9 mouse cellular contexts compared by ENCODE assay signal in genomic region chr9:99629281-99630011, GRCm38 (mm10). TPM values are rescaled to one million over a fixed set of nuclear protein-coding genes. Genes with fewer than 3 reads are reported as not detected.
DNase-seq lines count a peak whose midpoint lies in the region; ATAC-seq and TF ChIP-seq lines count a peak whose summit lies in the region.
"Had no signal": no experiment of that assay in that cellular context is flagged by ENCODE, and none has a peak within 500 bp of the region (broad histone marks: within the 10 kb centered on the region; RNA-seq: fewer than 3 reads in every experiment).

Gene Dzip1l, plus strand, starts transcription at chr9:99629496.

- peak within 1 kb of the TSS; percentile 76 for H3K4me3 ChIP-seq in forebrain, embryonic 10.5 days
- H3K4me3 ChIP-seq in heart, embryonic 12.5 days = peak within 1 kb of the TSS; percentile 72
- peak within 1 kb of the TSS; percentile 64 for H3K4me3 ChIP-seq in kidney, postnatal 0 days (replicated peaks; ENCODE audit: low read depth, low read length)
- peak within 1 kb of the TSS; percentile 63 for H3K4me3 ChIP-seq in liver, embryonic 11.5 days (ENCODE audit: low read depth, low read length)
- H3K4me3 ChIP-seq in neural tube, embryonic 13.5 days = peak within 1 kb of the TSS; percentile 63

- under 1% methylated on average over 44 of the region's 44 CpGs for WGBS in forebrain, embryonic 10.5 days
- WGBS in heart, embryonic 12.5 days = under 1% methylated on average over 44 of the region's 44 CpGs
- WGBS in kidney, postnatal 0 days = 1% methylated on average over 44 of the region's 44 CpGs
- WGBS in liver, embryonic 11.5 days = 2% methylated on average over 44 of the region's 44 CpGs
- under 1% methylated on average over 44 of the region's 44 CpGs for WGBS in neural tube, embryonic 13.5 days

- no peak; the same call in 1 of the 2 replicates for TF ChIP-seq CTCF in kidney, postnatal 0 days (IDR thresholded peaks at IDR 0.05; ENCODE audit: low read depth)

- H3K27ac ChIP-seq in forebrain, embryonic 10.5 days = peak within 1 kb of the TSS; percentile 97
- H3K27ac ChIP-seq in heart, embryonic 12.5 days (ENCODE audit: poor library complexity, severe bottlenecking) = peak within 1 kb of the TSS; percentile 87
- H3K27ac ChIP-seq in kidney, postnatal 0 days = peak within 1 kb of the TSS; percentile 93
- H3K27ac ChIP-seq in liver, embryonic 11.5 days (ENCODE audit: low read depth, low read length) = peak within 1 kb of the TSS; percentile 30
- peak within 1 kb of the TSS; percentile 82 for H3K27ac ChIP-seq in neural tube, embryonic 13.5 days (replicated peaks)

- H3K9me3 ChIP-seq in forebrain, embryonic 10.5 days = no peaks in the 10 kb centered on the region
- no peaks in the 10 kb centered on the region; the same call in 1 of the 2 replicates for H3K9me3 ChIP-seq in heart, embryonic 12.5 days (replicated peaks)
- no peaks in the 10 kb centered on the region for H3K9me3 ChIP-seq in kidney, postnatal 0 days (replicated peaks; ENCODE audit: low read length)
- no peaks in the 10 kb centered on the region for H3K9me3 ChIP-seq in liver, embryonic 11.5 days (ENCODE audit: control insufficient read depth, low read length)
- H3K9me3 ChIP-seq in neural tube, embryonic 13.5 days = no peaks in the 10 kb centered on the region

- peaks cover 23% of the 10 kb centered on the region for H3K36me3 ChIP-seq in forebrain, embryonic 10.5 days (replicated peaks)
- peaks cover 23% of the 10 kb centered on the region for H3K36me3 ChIP-seq in heart, embryonic 12.5 days
- H3K36me3 ChIP-seq in kidney, postnatal 0 days (ENCODE audit: insufficient read depth, low read length) = no peaks in the 10 kb centered on the region
- H3K36me3 ChIP-seq in liver, embryonic 11.5 days (ENCODE audit: control insufficient read depth, insufficient read depth, low read length) = no peaks in the 10 kb centered on the region
- H3K36me3 ChIP-seq in neural tube, embryonic 13.5 days = no peaks in the 10 kb centered on the region

- H3K27me3 ChIP-seq in forebrain, embryonic 10.5 days (ENCODE audit: poor library complexity, severe bottlenecking) = no peaks in the 10 kb centered on the region
- H3K27me3 ChIP-seq in heart, embryonic 12.5 days (replicated peaks) = no peaks in the 10 kb centered on the region
- no peaks in the 10 kb centered on the region for H3K27me3 ChIP-seq in kidney, postnatal 0 days (ENCODE audit: insufficient read depth, low read length)
- no peaks in the 10 kb centered on the region for H3K27me3 ChIP-seq in liver, embryonic 11.5 days (replicated peaks; ENCODE audit: control insufficient read depth, insufficient read depth, low read length)
- H3K27me3 ChIP-seq in neural tube, embryonic 13.5 days = no peaks in the 10 kb centered on the region
- H3K27me3 ChIP-seq: CH12.LX had no signal

- peak within 1 kb of the TSS; percentile 84 for H3K9ac ChIP-seq in heart, embryonic 12.5 days
- peak within 1 kb of the TSS; percentile 70 for H3K9ac ChIP-seq in kidney, postnatal 0 days (ENCODE audit: low read depth, low read length)
- H3K9ac ChIP-seq in liver, embryonic 11.5 days (ENCODE audit: low read depth, low read length) = peak within 1 kb of the TSS; percentile 68
- H3K9ac ChIP-seq in neural tube, embryonic 13.5 days = peak within 1 kb of the TSS; percentile 79

- peaks cover 45% of the 10 kb centered on the region for H3K4me1 ChIP-seq in forebrain, embryonic 10.5 days
- peaks cover 35% of the 10 kb centered on the region for H3K4me1 ChIP-seq in heart, embryonic 12.5 days (replicated peaks)
- peaks cover 5% of the 10 kb centered on the region; the same call in 1 of the 2 replicates for H3K4me1 ChIP-seq in kidney, postnatal 0 days (replicated peaks; ENCODE audit: insufficient read depth, low read length)
- peaks cover 3% of the 10 kb centered on the region; the same call in 1 of the 2 replicates for H3K4me1 ChIP-seq in liver, embryonic 11.5 days (replicated peaks; ENCODE audit: control insufficient read depth, insufficient read depth, low read length)
- H3K4me1 ChIP-seq in neural tube, embryonic 13.5 days (replicated peaks) = peaks cover 43% of the 10 kb centered on the region

- peak; percentile 85 for DNase-seq in 3T3-L1 (ENCODE audit: low read depth, low spot score)
- peak; percentile 64 for DNase-seq in brain, embryonic 18.5 days (ENCODE audit: low read depth, low spot score)
- DNase-seq in forebrain, embryonic 10.5 days (ENCODE audit: extremely low spot score, low spot score) = peak; percentile 83
- peak; percentile 93 for DNase-seq in kidney, postnatal 0 days (ENCODE audit: low spot score)
- DNase-seq in liver, embryonic 11.5 days (ENCODE audit: low spot score) = peak; percentile 67
- DNase-seq in urinary bladder, postnatal 14 days (ENCODE audit: low spot score) = peak; percentile 80

- peak within 1 kb of the TSS; percentile 84 for H3K4me2 ChIP-seq in heart, embryonic 12.5 days
- H3K4me2 ChIP-seq in kidney, postnatal 0 days (ENCODE audit: low read length) = peak within 1 kb of the TSS; percentile 78
- peak within 1 kb of the TSS; percentile 83 for H3K4me2 ChIP-seq in liver, embryonic 11.5 days
- peak within 1 kb of the TSS; percentile 82 for H3K4me2 ChIP-seq in neural tube, embryonic 13.5 days

- peak; percentile 87 for ATAC-seq in heart, embryonic 12.5 days (ENCODE audit: insufficient number of reproducible peaks, low FRiP score)
- ATAC-seq in kidney, postnatal 0 days (replicated peaks; ENCODE audit: low FRiP score, low read depth) = peak; percentile 88
- peak; percentile 78 for ATAC-seq in liver, embryonic 11.5 days (replicated peaks; ENCODE audit: low FRiP score)
- peak; percentile 92 for ATAC-seq in neural tube, embryonic 13.5 days (ENCODE audit: low read depth)

RNA-seq across cellular contexts. Expression of gene Dzip1l, which starts in this region (rescaled TPM):
- 28.2 and 30.7 TPM in 2 replicates for polyA plus RNA-seq in forebrain, embryonic 10.5 days (2016; fragmentation: Nextera tagmentation; extraction: Ambion mirVana)
- 20.5 and 23.4 TPM in 2 replicates for polyA plus RNA-seq in heart, embryonic 12.5 days (2016; fragmentation: Nextera tagmentation; extraction: Ambion mirVana)
- 17.3 and 18.7 TPM in 2 replicates for polyA plus RNA-seq in kidney, postnatal 0 days (2015; fragmentation: Nextera tagmentation; extraction: Ambion mirVana)
- polyA plus RNA-seq in liver, embryonic 11.5 days (2014; fragmentation: Nextera tagmentation; extraction: Ambion mirVana) = 5.0 and 6.2 TPM in 2 replicates
- polyA plus RNA-seq in neural tube, embryonic 13.5 days (2015; fragmentation: Nextera tagmentation; extraction: Ambion mirVana) = 5.6 and 7.8 TPM in 2 replicates

Comparison
In these comparisons a context has a peak if more than half of its experiments do, and no peak if none do; other contexts are left out.
1. Peak in every context shown above with its lines: DNase-seq, ATAC-seq, H3K4me3 ChIP-seq and H3K27ac ChIP-seq.
2. H3K27ac ChIP-seq: peak in every context shown above with its lines; median percentile 97 in forebrain, embryonic 10.5 days; 93 in kidney, postnatal 0 days; 87 in heart, embryonic 12.5 days; 82 in neural tube, embryonic 13.5 days; 30 in liver, embryonic 11.5 days.